Mouse (Mus musculus): ENCODE results near the gene Gabbr2. TPM values are rescaled to one million over a fixed set of nuclear protein-coding genes. Genes with fewer than 3 reads are reported as not detected.

Gene Gabbr2
- polyA plus RNA-seq, 1 experiment from 2014 or later: 3.0 TPM

GRCm38 (mm10) chr4:46625101-46625500, 366.6 kb downstream of the Gabbr2 start:
- no peak overlapping the region for H3K4me2 ChIP-seq (replicated peaks)

GRCm38 (mm10) chr4:46623007-46623406, 368.7 kb downstream of the Gabbr2 start:
- Histone ChIP-seq H3K27me3 (replicated peaks) (0 out of 2 replicates have a peak, but pooled peaks cover 11% of the 10 kb centered on the region), H3K27ac (no peak overlapping the region), H3K36me3 (no peaks in the 10 kb centered on the region), H3K4me3 (no peak overlapping the region), H3K9me3 (no peaks in the 10 kb centered on the region), H3K4me1 (peaks cover 4% of the 10 kb centered on the region), H3K9ac (no peak overlapping the region), H3K4me2 (replicated peaks) (no peak overlapping the region)
- no peak for ATAC-seq (ENCODE audit: low FRiP score, low read depth)
- 82% methylated on average over 5 of the region's 5 CpGs for WGBS

More at GRCm38 (mm10) chr4:46625101-46625500, 366.6 kb downstream of the Gabbr2 start:
- 0 out of 2 replicates have a peak, but pooled peaks cover 6% of the 10 kb centered on the region for H3K27me3 ChIP-seq (replicated peaks)
- H3K36me3 ChIP-seq: no peaks in the 10 kb centered on the region
- H3K9me3 ChIP-seq: no peaks in the 10 kb centered on the region
- no peak overlapping the region for H3K4me3 ChIP-seq
- no peak overlapping the region for H3K27ac ChIP-seq
- ATAC-seq (ENCODE audit: low FRiP score, low read depth): no peak
- H3K4me1 ChIP-seq: peaks cover 19% of the 10 kb centered on the region
- 74% methylated on average over 10 of the region's 10 CpGs for WGBS
- no peak overlapping the region for H3K9ac ChIP-seq

GRCm38 (mm10) chr4:46620946-46621345, 370.7 kb downstream of the Gabbr2 start:
- ATAC-seq (ENCODE audit: low FRiP score, low read depth): no peak
- no peak overlapping the region for H3K4me2 ChIP-seq (replicated peaks)
- 79% methylated on average over 8 of the region's 8 CpGs for WGBS

GRCm38 (mm10) chr4:46620330-46620729, 371.3 kb downstream of the Gabbr2 start:
- Histone ChIP-seq H3K4me1 (peaks cover 4% of the 10 kb centered on the region), H3K4me3 (no peak overlapping the region), H3K4me2 (replicated peaks) (peak overlapping the region; percentile 48), H3K27me3 (replicated peaks) (0 out of 2 replicates have a peak, but pooled peaks cover 6% of the 10 kb centered on the region), H3K9me3 (no peaks in the 10 kb centered on the region), H3K36me3 (no peaks in the 10 kb centered on the region), H3K9ac (no peak overlapping the region), H3K27ac (no peak overlapping the region)
- WGBS: 11% methylated on average over 23 of the region's 23 CpGs
- no peak for ATAC-seq (ENCODE audit: low FRiP score, low read depth)

More at GRCm38 (mm10) chr4:46620946-46621345, 370.7 kb downstream of the Gabbr2 start:
- Histone ChIP-seq H3K36me3 (no peaks in the 10 kb centered on the region), H3K27me3 (replicated peaks) (0 out of 2 replicates have a peak, but pooled peaks cover 6% of the 10 kb centered on the region), H3K9me3 (no peaks in the 10 kb centered on the region), H3K4me1 (peaks cover 4% of the 10 kb centered on the region), H3K4me3 (no peak overlapping the region), H3K9ac (no peak overlapping the region), H3K27ac (no peak overlapping the region)

GRCm38 (mm10) chr4:46618196-46618817, 373.4 kb downstream of the Gabbr2 start:
- no peak overlapping the region for H3K4me3 ChIP-seq
- H3K27me3 ChIP-seq (replicated peaks): 0 out of 2 replicates have a peak, but pooled peaks cover 6% of the 10 kb centered on the region
- H3K27ac ChIP-seq: no peak overlapping the region
- peaks cover 4% of the 10 kb centered on the region for H3K4me1 ChIP-seq
- WGBS: 62% methylated on average over 11 of the region's 11 CpGs
- no peak overlapping the region for H3K9ac ChIP-seq
- no peaks in the 10 kb centered on the region for H3K36me3 ChIP-seq
- no peak overlapping the region for H3K4me2 ChIP-seq (replicated peaks)
- no peak for ATAC-seq (ENCODE audit: low FRiP score, low read depth)
- H3K9me3 ChIP-seq: no peaks in the 10 kb centered on the region

GRCm38 (mm10) chr4:46617408-46617807, 374.3 kb downstream of the Gabbr2 start:
- H3K9me3 ChIP-seq: no peaks in the 10 kb centered on the region
- peaks cover 4% of the 10 kb centered on the region for H3K4me1 ChIP-seq
- H3K27ac ChIP-seq: no peak overlapping the region
- no peak overlapping the region for H3K9ac ChIP-seq
- WGBS: 78% methylated on average over 6 of the region's 6 CpGs
- H3K27me3 ChIP-seq (replicated peaks): 0 out of 2 replicates have a peak, but pooled peaks cover 6% of the 10 kb centered on the region
- H3K4me2 ChIP-seq (replicated peaks): no peak overlapping the region
- ATAC-seq (ENCODE audit: low FRiP score, low read depth): no peak
- no peak overlapping the region for H3K4me3 ChIP-seq
- no peaks in the 10 kb centered on the region for H3K36me3 ChIP-seq

- no peak for ATAC-seq (ENCODE audit: low FRiP score, low read depth)
- H3K4me2 ChIP-seq (replicated peaks): no peak overlapping the region
- 0 out of 2 replicates have a peak, but pooled peaks cover under 1% of the 10 kb centered on the region for H3K27me3 ChIP-seq (replicated peaks)
- H3K4me1 ChIP-seq: no peaks in the 10 kb centered on the region
- no peaks in the 10 kb centered on the region for H3K9me3 ChIP-seq
- H3K9ac ChIP-seq: no peak overlapping the region
- H3K4me3 ChIP-seq: no peak overlapping the region
- 80% methylated on average over 9 of the region's 9 CpGs for WGBS
- no peak overlapping the region for H3K27ac ChIP-seq
- H3K36me3 ChIP-seq: no peaks in the 10 kb centered on the region
These were observed 377.0 kb downstream of the Gabbr2 start for GRCm38 (mm10) chr4:46614641-46615040.

GRCm38 (mm10) chr4:46613618-46614017, 378.1 kb downstream of the Gabbr2 start:
- Histone ChIP-seq H3K36me3 (no peaks in the 10 kb centered on the region), H3K9me3 (no peaks in the 10 kb centered on the region), H3K27ac (no peak overlapping the region), H3K4me1 (no peaks in the 10 kb centered on the region), H3K4me2 (replicated peaks) (no peak overlapping the region), H3K9ac (no peak overlapping the region), H3K4me3 (no peak overlapping the region), H3K27me3 (replicated peaks) (0 out of 2 replicates have a peak, but pooled peaks cover 7% of the 10 kb centered on the region)
- 79% methylated on average over 12 of the region's 12 CpGs for WGBS
- no peak for ATAC-seq (ENCODE audit: low FRiP score, low read depth)

Other genes with a start within 250 kb of the Gabbr2 start
- 5.3 TPM in 2 replicates for gene Anks6, start 65.6 kb upstream of the Gabbr2 start, polyA plus RNA-seq (2016; fragmentation: Nextera tagmentation; extraction: Ambion mirVana)
- 1.9 and 2.4 TPM in 2 replicates for gene Galnt12, start 100.0 kb upstream of the Gabbr2 start, polyA plus RNA-seq (2016; fragmentation: Nextera tagmentation; extraction: Ambion mirVana)
- gene Col15a1, start 216.3 kb upstream of the Gabbr2 start, polyA plus RNA-seq (2016; fragmentation: Nextera tagmentation; extraction: Ambion mirVana): 4.9 and 5.6 TPM in 2 replicates

Data from neural tube, embryonic 12.5 days (tissue).